Mouse (Mus musculus): ENCODE data around the gene Asxl1. TPM values are rescaled to one million over a fixed set of nuclear protein-coding genes. Genes with fewer than 3 reads are reported as not detected.

Gene Asxl1
- polyA plus RNA-seq, 1 experiment from 2014 or later = 14.1 TPM

DNA sequence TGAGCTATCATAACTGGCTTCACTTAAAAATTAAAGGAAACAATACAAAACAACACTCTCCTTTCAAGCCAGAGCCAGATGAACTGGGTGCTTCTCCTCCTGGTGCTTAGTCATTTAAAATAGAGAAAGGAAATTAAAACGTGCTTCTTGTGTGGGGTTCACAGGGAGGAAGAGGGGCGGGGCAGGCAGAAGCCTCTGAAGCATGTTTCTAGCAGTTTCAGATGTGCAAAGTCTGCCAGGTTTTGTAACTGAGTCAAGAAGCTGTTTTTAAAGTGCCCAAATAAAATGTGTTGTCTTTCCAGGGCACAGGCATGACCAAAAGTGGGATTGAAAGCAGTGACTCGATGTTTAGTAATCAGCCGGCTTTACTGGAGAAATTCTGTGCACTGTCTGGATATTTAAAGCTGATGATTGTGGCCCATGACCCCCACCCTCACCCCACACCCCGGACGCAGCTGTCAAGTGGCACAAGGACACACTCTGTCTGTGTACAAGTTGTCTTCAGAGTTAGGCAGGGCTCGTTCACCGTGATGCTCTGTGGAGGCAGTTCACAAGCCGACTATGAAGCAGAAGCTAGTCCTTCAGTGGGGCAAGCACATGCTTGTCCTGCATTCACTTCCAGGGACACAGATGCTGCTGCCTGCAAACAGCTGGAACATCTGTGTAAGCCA is 19.8 kb upstream of the Asxl1 start:
- Histone ChIP-seq H3K9me3 (no peaks in the 10 kb centered on the region), H3K9ac (no peak overlapping the region), H3K4me1 (replicated peaks) (no peaks in the 10 kb centered on the region), H3K36me3 (peaks cover 75% of the 10 kb centered on the region), H3K4me2 (no peak overlapping the region), H3K27me3 (no peaks in the 10 kb centered on the region), H3K27ac (replicated peaks) (no peak overlapping the region), H3K4me3 (no peak overlapping the region)
- ATAC-seq (ENCODE audit: low FRiP score, low read depth) = no peak
- 86% methylated on average over 9 of the region's 9 CpGs for WGBS

DNA sequence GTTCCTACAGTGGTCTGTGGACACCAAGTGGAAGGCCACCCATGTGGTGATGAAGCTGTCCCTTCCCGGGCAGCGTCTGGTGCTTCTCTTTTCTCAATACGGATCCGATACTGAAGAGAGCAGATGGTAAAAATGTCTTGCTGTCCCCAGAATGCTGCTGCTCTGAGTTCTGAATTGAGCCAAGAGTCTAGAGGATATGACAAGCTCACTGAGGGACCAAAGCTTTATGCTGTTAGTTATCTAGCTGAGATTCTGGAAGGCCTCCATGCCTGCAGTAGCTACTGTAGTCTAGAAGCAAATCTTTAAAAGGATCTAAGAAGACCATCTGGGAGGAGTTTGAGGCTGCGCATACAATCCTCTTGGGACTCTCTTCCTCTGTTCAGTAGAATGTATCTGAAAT is 13.4 kb upstream of the Asxl1 start:
- Histone ChIP-seq H3K36me3 (peaks cover 38% of the 10 kb centered on the region), H3K9ac (no peak overlapping the region), H3K9me3 (no peaks in the 10 kb centered on the region), H3K4me1 (replicated peaks) (no peaks in the 10 kb centered on the region), H3K27me3 (no peaks in the 10 kb centered on the region), H3K4me3 (no peak overlapping the region), H3K4me2 (no peak overlapping the region), H3K27ac (replicated peaks) (no peak overlapping the region)
- no peak for ATAC-seq (ENCODE audit: low FRiP score, low read depth)
- 89% methylated on average over 5 of the region's 5 CpGs for WGBS

DNA sequence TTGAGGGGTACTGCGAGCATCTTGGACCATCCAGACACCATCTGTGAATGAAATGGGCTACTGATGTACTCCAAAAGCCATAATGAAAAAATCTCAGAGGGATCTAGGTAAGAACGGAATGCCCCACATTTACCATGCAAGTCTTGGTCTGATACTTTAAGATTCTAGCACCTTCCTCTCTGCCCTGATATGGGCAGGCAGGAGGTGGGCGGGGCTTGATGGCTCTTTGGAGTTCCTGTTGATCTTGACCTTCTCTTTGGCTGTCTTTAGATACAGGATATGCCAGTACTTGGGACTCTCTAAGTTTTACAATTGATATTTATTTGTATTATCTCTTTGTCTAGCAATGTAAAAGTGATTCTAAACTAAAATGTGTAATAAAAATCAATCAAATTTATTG is 12.6 kb upstream of the Asxl1 start:
- Histone ChIP-seq H3K9ac (no peak overlapping the region), H3K27me3 (no peaks in the 10 kb centered on the region), H3K4me1 (replicated peaks) (no peaks in the 10 kb centered on the region), H3K4me3 (no peak overlapping the region), H3K36me3 (peaks cover 32% of the 10 kb centered on the region), H3K9me3 (no peaks in the 10 kb centered on the region), H3K27ac (replicated peaks) (no peak overlapping the region), H3K4me2 (no peak overlapping the region)
- ATAC-seq (ENCODE audit: low FRiP score, low read depth) = no peak
- WGBS = 95% methylated on average over 3 of the region's 3 CpGs

DNA sequence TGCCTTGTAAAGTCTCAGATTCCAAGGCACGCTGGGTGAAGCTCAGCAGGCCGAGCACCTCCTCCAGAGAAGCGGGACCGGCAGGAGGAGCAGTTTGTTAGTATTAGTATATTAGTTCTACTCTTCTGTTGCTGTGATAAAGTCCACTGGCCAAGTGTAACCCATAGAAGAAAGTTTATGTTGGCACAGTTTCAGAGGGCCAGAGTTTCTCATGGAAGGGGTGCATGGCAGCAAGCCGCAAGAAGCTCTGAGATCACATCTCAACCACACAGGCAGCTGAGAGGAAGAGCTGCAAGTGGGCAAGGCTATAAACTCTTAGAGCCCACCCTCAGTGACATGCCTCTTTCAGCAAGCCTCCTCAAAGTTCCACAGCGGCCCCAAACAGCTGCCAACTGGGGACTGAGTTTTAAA is 11.8 kb upstream of the Asxl1 start:
- 88% methylated on average over 6 of the region's 6 CpGs for WGBS
- Histone ChIP-seq H3K4me2 (no peak overlapping the region), H3K36me3 (peaks cover 27% of the 10 kb centered on the region), H3K9ac (no peak overlapping the region), H3K4me3 (no peak overlapping the region), H3K9me3 (no peaks in the 10 kb centered on the region), H3K27me3 (no peaks in the 10 kb centered on the region), H3K27ac (replicated peaks) (no peak overlapping the region), H3K4me1 (replicated peaks) (no peaks in the 10 kb centered on the region)
- ATAC-seq (ENCODE audit: low FRiP score, low read depth) = no peak

DNA sequence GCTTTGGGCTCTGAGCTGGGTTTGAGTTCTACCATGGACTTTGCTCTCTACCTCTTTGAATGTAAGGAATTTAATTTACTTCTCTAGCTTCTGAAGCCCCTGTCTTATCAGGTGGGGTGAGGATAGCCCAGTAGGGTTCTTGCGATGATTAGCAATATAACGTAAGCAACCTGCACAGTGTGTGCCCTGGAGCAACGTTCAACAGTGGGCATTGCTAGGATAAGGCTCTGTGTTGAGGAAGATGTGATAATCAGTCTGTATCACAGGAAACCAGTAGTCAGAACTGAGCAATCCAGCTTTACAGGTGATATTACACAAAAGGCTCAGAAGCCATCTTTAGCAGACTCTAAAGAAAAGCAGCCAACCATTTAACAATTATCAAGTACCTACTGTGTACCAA is 11.3 kb upstream of the Asxl1 start:
- no peak overlapping the region for H3K4me3 ChIP-seq
- no peak overlapping the region for H3K27ac ChIP-seq (replicated peaks)
- WGBS = 90% methylated on average over 3 of the region's 3 CpGs
- H3K4me1 ChIP-seq (replicated peaks) = no peaks in the 10 kb centered on the region
- peaks cover 25% of the 10 kb centered on the region for H3K36me3 ChIP-seq
- H3K4me2 ChIP-seq = no peak overlapping the region
- no peak overlapping the region for H3K9ac ChIP-seq
- H3K9me3 ChIP-seq = no peaks in the 10 kb centered on the region
- H3K27me3 ChIP-seq = no peaks in the 10 kb centered on the region
- ATAC-seq (ENCODE audit: low FRiP score, low read depth) = no peak

DNA sequence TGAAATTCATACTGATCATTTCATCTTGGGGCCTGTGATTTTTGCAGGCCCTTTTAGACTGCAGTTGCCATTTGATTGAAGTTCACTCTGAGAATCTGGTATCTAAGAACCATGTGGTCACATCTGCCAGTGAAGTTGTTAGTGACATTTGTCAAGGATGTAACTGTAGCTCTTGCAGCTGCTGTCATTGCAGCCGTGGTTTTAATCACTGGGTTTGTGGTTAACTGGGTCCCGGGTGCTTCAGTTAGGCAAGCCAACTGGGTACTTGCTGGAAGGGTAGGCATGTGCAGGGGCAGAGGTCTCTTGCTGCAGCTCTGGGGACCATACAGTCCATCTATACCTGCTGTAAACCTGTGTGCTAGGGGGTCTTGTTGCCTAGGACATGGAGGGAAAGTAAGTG is 9.5 kb upstream of the Asxl1 start:
- Histone ChIP-seq H3K4me2 (no peak overlapping the region), H3K36me3 (peaks cover 9% of the 10 kb centered on the region), H3K27me3 (no peaks in the 10 kb centered on the region), H3K27ac (replicated peaks) (no peak overlapping the region), H3K4me3 (no peak overlapping the region), H3K9me3 (no peaks in the 10 kb centered on the region), H3K9ac (no peak overlapping the region), H3K4me1 (replicated peaks) (no peaks in the 10 kb centered on the region)
- ATAC-seq (ENCODE audit: low FRiP score, low read depth) = no peak
- WGBS = 88% methylated on average over 2 of the region's 2 CpGs

- Histone ChIP-seq H3K36me3 (no peaks in the 10 kb centered on the region), H3K27ac (replicated peaks) (no peak overlapping the region), H3K4me2 (no peak overlapping the region), H3K27me3 (no peaks in the 10 kb centered on the region), H3K9me3 (no peaks in the 10 kb centered on the region), H3K4me3 (no peak overlapping the region), H3K9ac (no peak overlapping the region), H3K4me1 (replicated peaks) (no peaks in the 10 kb centered on the region)
- WGBS = 94% methylated on average over 9 of the region's 9 CpGs
- no peak for ATAC-seq (ENCODE audit: low FRiP score, low read depth)
Measured at GRCm38 (mm10) chr2:153338361-153339350, 7.0 kb upstream of the Asxl1 start.

DNA sequence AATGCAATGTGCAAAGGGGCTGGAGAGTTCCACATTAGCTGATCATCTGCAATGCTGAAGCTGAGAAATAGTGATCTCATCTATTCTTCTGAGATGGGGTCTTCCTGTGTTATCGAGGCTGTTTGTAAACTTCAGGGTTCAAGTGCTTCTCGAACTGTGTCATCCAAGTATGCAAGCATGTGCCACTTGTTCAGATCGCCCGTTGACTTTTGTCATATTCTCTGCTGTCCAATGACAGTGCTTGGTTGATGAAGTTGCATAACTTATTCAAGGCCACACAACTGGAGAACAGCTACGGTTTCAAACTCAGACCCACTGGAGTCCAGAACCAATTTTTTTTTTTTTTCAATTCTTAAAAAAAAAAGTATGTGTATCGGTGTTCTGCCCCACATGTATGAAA is 3.5 kb upstream of the Asxl1 start:
- Histone ChIP-seq H3K36me3 (no peaks in the 10 kb centered on the region), H3K4me2 (no peak overlapping the region), H3K27ac (replicated peaks) (no peak overlapping the region), H3K4me1 (replicated peaks) (peaks cover 11% of the 10 kb centered on the region), H3K9me3 (no peaks in the 10 kb centered on the region), H3K27me3 (no peaks in the 10 kb centered on the region), H3K9ac (no peak overlapping the region), H3K4me3 (no peak overlapping the region)
- WGBS = 94% methylated on average over 6 of the region's 6 CpGs
- ATAC-seq (ENCODE audit: low FRiP score, low read depth) = no peak

- ATAC-seq (ENCODE audit: low FRiP score, low read depth) = no peak
- H3K36me3 ChIP-seq = no peaks in the 10 kb centered on the region
- H3K4me1 ChIP-seq (replicated peaks) = peaks cover 15% of the 10 kb centered on the region
- no peaks in the 10 kb centered on the region for H3K9me3 ChIP-seq
- no peak overlapping the region for H3K27ac ChIP-seq (replicated peaks)
- WGBS = 87% methylated on average over 3 of the region's 3 CpGs
- no peak overlapping the region for H3K9ac ChIP-seq
- no peak overlapping the region for H3K4me2 ChIP-seq
- no peak overlapping the region for H3K4me3 ChIP-seq
- H3K27me3 ChIP-seq = no peaks in the 10 kb centered on the region
Measured at GRCm38 (mm10) chr2:153342602-153343001, 3.0 kb upstream of the Asxl1 start.

DNA sequence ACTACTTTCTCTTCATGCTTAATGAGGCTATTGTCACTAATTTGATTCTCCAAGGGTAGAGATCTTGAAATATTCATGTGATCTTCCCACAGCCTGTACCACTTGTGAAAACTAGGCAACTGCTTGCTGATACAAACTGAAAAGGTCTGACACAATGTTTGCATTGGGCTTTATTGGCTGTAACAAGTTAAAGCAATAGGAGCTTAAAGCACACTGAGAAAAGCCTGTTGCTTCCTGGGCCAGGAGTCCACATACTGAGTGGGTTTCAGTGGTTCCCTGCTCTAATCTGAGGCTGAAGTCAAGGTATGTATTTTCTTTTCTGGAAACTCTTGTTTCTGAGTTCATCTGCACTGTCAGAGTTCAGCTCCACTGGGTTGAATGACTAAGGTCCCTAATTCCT is 2.4 kb upstream of the Asxl1 start:
- Histone ChIP-seq H3K4me2 (no peak overlapping the region), H3K4me1 (replicated peaks) (peaks cover 21% of the 10 kb centered on the region), H3K9ac (no peak overlapping the region), H3K9me3 (no peaks in the 10 kb centered on the region), H3K36me3 (no peaks in the 10 kb centered on the region), H3K27ac (replicated peaks) (no peak overlapping the region), H3K4me3 (no peak overlapping the region), H3K27me3 (no peaks in the 10 kb centered on the region)
- ATAC-seq (ENCODE audit: low FRiP score, low read depth) = no peak

- H3K4me2 ChIP-seq = peak overlapping the region; percentile 60
- ATAC-seq (ENCODE audit: low FRiP score, low read depth) = no peak
- H3K27me3 ChIP-seq = no peaks in the 10 kb centered on the region
- no peaks in the 10 kb centered on the region for H3K9me3 ChIP-seq
- peak overlapping the region; percentile 61 for H3K9ac ChIP-seq
- H3K36me3 ChIP-seq = no peaks in the 10 kb centered on the region
- H3K4me3 ChIP-seq = peak overlapping the region; percentile 72
- H3K27ac ChIP-seq (replicated peaks) = peak overlapping the region; percentile 85
- peaks cover 33% of the 10 kb centered on the region for H3K4me1 ChIP-seq (replicated peaks)
- WGBS = 6% methylated on average over 11 of the region's 11 CpGs
Measured at GRCm38 (mm10) chr2:153345071-153345453, 567 bp upstream of the Asxl1 start.

All from hindbrain, embryonic 15.5 days (tissue).